Mouse (Mus musculus): ENCODE results near the gene Maob. TPM values are rescaled to one million over a fixed set of nuclear protein-coding genes. Genes with fewer than 3 reads are reported as not detected.

The Maob gene
- 10 to 100 TPM in 1 of 2 experiments, 1 to 10 TPM in 1; 9.9 to 11.1 TPM for total RNA-seq (2021)

DNA sequence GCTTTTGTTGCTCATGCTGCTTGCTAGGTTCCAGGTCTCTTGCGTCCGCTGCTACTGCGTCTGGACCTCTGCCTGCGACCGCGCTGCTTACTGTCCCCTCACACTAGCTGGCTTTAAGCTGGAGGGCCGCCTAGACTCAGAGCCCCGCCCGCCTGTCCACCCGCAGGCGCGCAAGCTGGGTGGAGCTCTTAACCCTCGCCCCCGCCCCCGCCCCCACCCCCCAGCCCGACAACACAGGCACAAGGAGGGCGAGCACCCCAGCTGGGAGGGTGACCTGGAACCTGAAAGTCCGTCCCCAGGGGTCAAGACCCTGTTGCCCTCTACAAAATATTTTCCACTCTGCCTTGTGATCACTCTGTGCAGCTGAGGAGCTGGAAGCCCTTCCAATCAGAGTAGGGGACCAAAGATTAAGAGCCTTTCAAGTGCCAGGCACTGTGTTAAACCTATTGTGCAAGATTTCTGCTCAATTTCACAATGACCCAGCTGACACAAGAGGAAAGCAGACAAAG lies at the start of gene Maob:
Gene Maob (minus strand): TSS at position 106 of the 509 bp plus-strand sequence.
- DNase-seq, result peak; percentile 39

DNA sequence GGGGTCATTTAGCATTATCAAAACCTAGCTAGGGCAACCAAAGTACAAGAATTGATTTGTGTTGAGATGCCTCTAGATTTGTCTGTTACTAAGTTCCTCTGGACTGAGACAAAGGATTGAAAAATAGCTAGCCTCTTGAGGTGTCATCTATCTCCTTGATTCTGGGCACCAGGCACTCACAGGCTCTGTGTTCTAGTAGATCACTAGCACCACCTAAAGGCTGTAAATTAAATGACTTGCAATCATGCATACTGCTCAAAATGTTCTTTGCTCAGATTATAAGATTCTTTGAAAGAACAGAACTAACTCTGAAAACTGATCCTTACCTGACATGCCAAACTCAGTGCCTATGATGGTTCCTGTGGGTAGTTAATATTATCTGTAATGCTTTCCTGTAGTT lies 43.1 kb upstream of the Maob start:
- DNase-seq, result no peak

GRCm38 (mm10) chrX:16846034-16846433 lies 28.9 kb upstream of the Maob start:
- no peak for DNase-seq

GRCm38 (mm10) chrX:16841443-16841842 lies 24.3 kb upstream of the Maob start:
- DNase-seq, result no peak

DNA sequence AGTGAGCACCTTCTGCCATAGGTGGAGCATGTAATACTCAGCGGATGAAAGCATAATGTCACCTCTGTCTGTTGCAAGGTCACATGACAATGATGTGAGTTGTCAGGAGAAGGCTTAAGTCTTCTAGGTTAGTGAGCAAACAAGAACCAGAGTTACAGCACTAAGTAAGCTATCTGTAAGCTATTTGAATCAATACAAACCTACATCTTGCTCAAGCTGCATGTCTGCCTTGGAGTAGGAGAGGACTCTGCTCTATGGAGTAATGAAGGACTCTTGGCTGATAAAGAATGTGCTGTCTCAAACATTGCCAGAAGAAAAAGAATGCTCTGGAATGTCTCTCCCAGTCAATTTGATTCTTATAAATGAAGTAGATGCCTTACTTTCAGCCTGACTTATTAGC lies 20.1 kb upstream of the Maob start:
- DNase-seq, result no peak

DNA sequence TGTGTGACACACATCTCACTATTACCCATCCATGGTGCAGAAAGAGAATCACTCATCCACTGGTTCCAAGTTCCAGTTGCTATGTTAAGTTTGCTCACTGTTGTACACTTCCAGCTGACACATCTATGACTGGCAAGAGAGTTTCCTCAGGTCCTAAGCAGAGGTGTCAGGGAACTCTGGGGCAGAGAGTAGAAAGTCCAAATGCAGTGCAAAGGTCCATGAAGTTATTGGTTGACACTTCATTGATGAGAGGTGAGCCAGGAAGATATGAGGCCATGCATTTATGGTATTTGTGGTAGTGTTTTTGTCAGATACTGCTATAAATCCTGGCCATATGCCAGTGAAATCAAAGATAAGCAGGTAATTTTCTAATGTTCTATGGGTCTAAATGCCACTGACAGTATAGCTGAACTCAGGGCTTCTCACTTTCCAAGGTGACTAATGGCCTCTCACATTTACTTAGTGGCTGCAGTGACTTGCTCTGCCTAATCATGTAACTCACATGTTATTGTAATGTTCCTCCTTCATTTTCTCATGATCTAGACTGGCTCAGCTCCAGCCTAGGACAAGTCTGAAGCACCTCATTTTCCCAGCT lies 19.4 kb upstream of the Maob start:
- DNase-seq, result no peak

GRCm38 (mm10) chrX:16826028-16826427 lies 8.9 kb upstream of the Maob start:
- DNase-seq, result no peak

DNA sequence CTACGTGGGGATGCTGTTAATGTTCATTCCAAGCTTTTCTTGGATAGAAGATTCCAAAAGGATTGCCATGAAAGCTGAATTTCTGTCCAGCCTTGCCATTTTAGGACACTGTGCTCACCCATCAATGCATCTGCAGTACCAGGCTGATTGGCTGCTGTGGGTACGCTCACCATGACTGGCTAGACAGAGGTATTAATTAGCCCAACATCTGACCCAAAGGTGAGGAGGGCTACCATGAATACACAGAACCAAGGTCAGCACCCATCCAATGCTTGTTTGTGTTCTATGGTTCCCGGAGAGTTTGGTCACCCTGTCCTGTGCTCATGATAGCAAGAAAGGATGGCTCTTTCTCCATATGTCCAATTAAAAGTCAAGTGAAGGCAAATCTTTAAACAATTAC lies 1.2 kb downstream of the Maob start:
- DNase-seq, result no peak

- DNase-seq, result no peak
Observed at GRCm38 (mm10) chrX:16812080-16812479, 5.1 kb downstream of the Maob start.

- DNase-seq, result no peak
Observed at GRCm38 (mm10) chrX:16767453-16767852, 49.7 kb downstream of the Maob start.

GRCm38 (mm10) chrX:16766156-16766555 lies 51.0 kb downstream of the Maob start:
- peak; percentile 10 for DNase-seq

DNA sequence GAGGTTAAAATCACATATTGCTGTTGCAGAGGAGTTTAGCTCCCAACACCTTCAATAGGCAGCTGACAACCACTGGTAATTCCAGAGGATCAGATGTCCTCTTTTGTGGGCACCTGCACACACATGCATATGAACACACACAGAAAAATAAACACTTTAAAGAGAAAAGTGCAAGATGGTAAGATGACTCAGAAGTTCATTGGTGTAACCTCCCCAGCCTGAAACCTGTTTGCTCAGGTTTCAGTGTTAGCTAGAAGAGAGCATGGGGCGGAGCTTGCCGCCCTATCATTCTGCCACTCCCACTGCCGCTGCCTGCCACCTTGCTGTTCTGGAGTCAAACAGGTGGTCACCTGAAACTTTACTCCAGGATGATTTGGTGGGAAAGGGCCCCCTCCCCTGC lies 55.7 kb downstream of the Maob start:
- no peak for DNase-seq

GRCm38 (mm10) chrX:16754761-16755160 lies 62.4 kb downstream of the Maob start:
- no peak for DNase-seq

- DNase-seq, result no peak
Observed at GRCm38 (mm10) chrX:16748932-16749331, 68.2 kb downstream of the Maob start.

DNA sequence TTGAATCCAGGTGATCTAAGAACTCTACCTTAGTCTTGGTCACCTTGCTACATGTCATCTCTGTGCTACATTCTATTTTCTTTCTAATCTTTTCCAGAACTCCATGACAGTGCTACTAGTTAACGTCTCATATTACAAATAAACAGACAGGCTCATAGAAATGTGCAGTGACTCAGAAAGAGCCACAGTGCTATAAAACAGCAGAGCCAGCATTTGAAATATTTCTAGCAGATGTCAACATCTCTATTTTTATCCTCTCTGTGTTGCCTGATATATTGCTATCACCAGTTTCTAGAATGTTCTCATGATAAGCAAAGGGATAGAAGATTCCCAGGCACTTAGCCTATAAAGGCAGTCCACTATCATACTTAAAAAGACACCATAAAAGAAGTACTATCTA lies 103.1 kb downstream of the Maob start:
- DNase-seq, result no peak

DNA sequence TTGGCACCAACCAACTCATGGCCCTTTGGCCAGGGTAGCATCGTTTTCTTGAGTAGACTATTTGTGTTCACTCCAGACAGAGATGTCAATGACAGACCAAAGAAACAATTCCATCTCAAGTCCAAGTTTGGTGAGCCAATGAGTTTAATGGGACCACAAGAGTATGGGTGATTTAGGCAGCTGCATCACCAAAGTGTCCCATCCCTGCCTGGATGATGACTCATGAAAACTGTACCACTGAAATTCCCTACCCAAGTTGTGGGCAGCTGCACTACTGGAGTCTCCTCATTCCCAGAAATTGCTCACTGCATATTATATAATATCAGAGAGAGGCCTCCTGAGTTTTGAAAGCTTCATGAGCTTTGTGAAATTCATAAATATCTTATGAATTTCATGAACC lies 111.1 kb downstream of the Maob start:
- DNase-seq, result no peak

Other genes starting within 250 kb of the Maob start
- 1 to 10 TPM; 5.3 to 6.7 TPM for gene Maoa, start 197.7 kb downstream of the Maob start, total RNA-seq (2021)
- under 1 TPM; 0.18 to 0.45 TPM for gene Ndp, start 94.4 kb upstream of the Maob start, total RNA-seq (2021)

Measured in heart, postnatal 4 days (tissue).